Mouse (Mus musculus) gastrocnemius, postnatal 4 days (tissue): ENCODE data around the gene Hist1h2bh. TPM values are rescaled to one million over a fixed set of nuclear protein-coding genes. Genes with fewer than 3 reads are reported as not detected.
"Not testable (repeated sequence)": the region's sequence is repeated elsewhere in the genome, so short reads cannot be mapped to it uniquely, and the experiment has no call there.

Source experiments
- DNase-seq, 2 experiments: peaks; one replicate each; pipeline ENCODE4 v3.0.0; 2021 to 2022; ENCODE audit warnings: low spot score in 2 of 2, mixed read lengths in 2 of 2
- long read RNA-seq, 2 experiments: library from polyadenylated mRNA; stranded (forward); transcript quantifications; one replicate each; pipeline ENCODE4 v2.0.0; 2021
- total RNA-seq, 2 experiments: library from RNA; stranded (reverse); gene quantifications; 2 replicates each; pipeline ENCODE4 v1.2.3; 2021

The Hist1h2bh gene
- total RNA-seq, result 10 to 100 TPM; 18.5 to 24.9 TPM
- long read RNA-seq, experiment 1, result 0 reads
- long read RNA-seq, experiment 2, result 0 reads

- peak in 1 of 2 experiments; percentile 34 for DNase-seq
Measured at GRCm38 (mm10) chr13:23542999-23543607, at the start of gene Hist1h2bh. Hist1h2bh (minus strand) TSS chr13:23543392.

GRCm38 (mm10) chr13:23592614-23593013 is 49.4 kb upstream of the Hist1h2bh start:
- DNase-seq, result no peak

GRCm38 (mm10) chr13:23591886-23592285 is 48.7 kb upstream of the Hist1h2bh start:
- DNase-seq, result not testable (repeated sequence)

GRCm38 (mm10) chr13:23591206-23591605 is 48.0 kb upstream of the Hist1h2bh start:
- no peak for DNase-seq

GRCm38 (mm10) chr13:23586940-23587225 is 43.7 kb upstream of the Hist1h2bh start:
- no peak for DNase-seq

- no peak for DNase-seq
Measured at GRCm38 (mm10) chr13:23586099-23586939, 43.1 kb upstream of the Hist1h2bh start.

- DNase-seq, result peak in 1 of 2 experiments; percentile 51
Measured at GRCm38 (mm10) chr13:23585442-23586098, 42.4 kb upstream of the Hist1h2bh start.

GRCm38 (mm10) chr13:23585029-23585441 is 41.8 kb upstream of the Hist1h2bh start:
- DNase-seq, result peak in 1 of 2 experiments; percentile 73

- DNase-seq, result no peak
Measured at GRCm38 (mm10) chr13:23584331-23584730, 41.1 kb upstream of the Hist1h2bh start.

- no peak for DNase-seq
Measured at GRCm38 (mm10) chr13:23583387-23584068, 40.3 kb upstream of the Hist1h2bh start.

GRCm38 (mm10) chr13:23582219-23583056 is 39.2 kb upstream of the Hist1h2bh start:
- DNase-seq, result no peak

- DNase-seq, result peak; percentile 79 to 88
Measured at GRCm38 (mm10) chr13:23581408-23582218, 38.4 kb upstream of the Hist1h2bh start, which contains the start of gene Hist1h4d. Hist1h4d (plus strand) TSS chr13:23581598.

- DNase-seq, result no peak
Measured at GRCm38 (mm10) chr13:23577835-23578234, 34.6 kb upstream of the Hist1h2bh start.

GRCm38 (mm10) chr13:23576906-23577639 is 33.9 kb upstream of the Hist1h2bh start:
- DNase-seq, result no peak

- DNase-seq, result no peak
Measured at GRCm38 (mm10) chr13:23576351-23576881, 33.2 kb upstream of the Hist1h2bh start.

GRCm38 (mm10) chr13:23575864-23576313 is 32.7 kb upstream of the Hist1h2bh start:
- DNase-seq, result not testable (repeated sequence)

- peak in 1 of 2 experiments; percentile 39 for DNase-seq
Measured at GRCm38 (mm10) chr13:23575271-23575851, 32.2 kb upstream of the Hist1h2bh start, which contains the start of gene Hist1h3d. Hist1h3d (plus strand) TSS chr13:23575763.
